Mouse (Mus musculus): ENCODE data around the gene Eloa.
A peak's percentile ranks its signal among the peaks of the same experiment; 100 is the strongest.

The Eloa gene

DNA sequence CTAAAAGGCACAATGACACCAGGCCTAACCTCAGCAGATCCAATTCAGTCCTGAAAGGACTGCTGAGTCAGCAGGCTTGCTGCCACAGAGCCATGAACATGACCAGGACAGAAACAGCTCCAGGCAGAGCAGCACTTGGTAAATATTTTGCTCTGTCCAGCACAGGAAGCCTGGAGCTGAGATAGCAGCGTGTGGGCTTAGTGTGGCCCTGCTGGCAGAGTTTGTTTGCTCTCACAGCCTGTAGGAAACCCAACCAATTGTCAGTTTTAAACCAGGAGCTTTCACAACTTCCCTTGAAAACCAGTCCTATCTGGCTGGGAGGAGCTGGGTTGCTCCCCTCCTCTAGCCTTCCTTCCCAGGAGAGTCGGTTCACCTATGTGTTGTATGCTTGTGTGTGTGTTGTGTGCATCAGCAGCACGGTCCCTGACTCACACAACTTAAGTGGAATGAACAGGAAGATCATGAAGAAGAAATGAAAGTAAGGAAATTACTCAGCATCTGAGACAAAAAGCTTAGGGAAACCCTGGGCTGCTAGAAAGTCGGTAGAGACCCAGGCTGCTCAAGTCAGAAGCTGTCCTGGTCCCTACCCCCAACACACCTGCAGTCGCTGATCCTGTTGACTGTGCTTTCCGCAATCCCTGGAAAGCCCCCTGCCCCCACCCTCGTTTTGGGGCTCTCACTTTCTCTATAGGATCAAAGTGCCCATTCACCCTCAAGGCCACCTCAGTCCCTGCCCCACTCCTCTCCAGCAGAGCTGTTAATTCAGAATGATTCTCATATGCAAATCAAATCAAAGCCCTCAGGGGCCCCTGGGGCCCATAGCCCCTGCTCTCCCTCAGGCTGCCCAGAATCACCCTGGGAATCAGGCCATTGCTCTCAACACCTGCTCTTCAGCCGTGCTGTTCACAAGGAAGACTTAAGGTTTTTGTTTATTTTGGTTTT lies 9.7 kb upstream of the Eloa start:
- DNase-seq (ENCODE audit: low spot score) = peak; percentile 76

DNA sequence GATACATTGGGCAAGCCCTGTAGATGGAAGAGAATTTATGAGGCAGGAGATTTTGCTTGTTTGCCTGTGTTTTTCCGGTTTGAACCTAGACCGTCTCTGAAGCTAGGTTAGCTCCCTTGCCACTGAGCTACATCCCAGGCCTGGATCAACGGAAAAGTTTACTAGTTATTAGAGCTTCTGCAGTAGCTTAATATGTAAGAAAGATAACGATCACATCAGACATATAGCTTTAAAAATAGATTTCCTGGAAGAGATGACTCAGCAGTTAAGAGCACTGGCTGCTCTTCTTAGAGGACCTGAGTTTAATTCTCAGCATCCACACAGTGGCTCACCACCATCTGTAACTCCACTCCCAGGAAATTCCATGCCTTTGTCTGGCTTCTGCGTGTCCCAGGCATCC lies 7.1 kb upstream of the Eloa start:
- no peak for DNase-seq (ENCODE audit: low spot score)

DNA sequence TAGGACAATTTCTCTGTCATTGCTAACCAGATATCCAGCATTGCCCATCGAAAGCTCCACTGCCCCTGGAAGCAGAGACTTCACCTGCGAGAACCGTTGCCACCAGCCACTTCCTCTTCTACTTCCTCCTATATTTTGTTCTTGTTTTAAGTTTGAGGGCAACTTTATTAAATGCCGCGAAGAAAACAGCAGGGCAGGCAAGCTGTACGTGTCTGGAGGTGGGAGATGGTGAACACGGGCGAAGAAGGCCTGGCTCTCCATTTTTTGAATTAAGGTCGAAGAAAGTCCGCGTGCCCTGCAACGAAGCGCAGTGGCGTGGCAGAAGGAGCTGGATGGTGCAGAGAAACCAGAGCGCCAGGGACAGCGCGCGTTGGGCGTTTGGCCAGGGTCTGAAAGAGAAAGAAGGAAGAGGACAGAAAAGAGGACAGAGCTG lies 6.6 kb upstream of the Eloa start:
- no peak for DNase-seq (ENCODE audit: low spot score)

DNA sequence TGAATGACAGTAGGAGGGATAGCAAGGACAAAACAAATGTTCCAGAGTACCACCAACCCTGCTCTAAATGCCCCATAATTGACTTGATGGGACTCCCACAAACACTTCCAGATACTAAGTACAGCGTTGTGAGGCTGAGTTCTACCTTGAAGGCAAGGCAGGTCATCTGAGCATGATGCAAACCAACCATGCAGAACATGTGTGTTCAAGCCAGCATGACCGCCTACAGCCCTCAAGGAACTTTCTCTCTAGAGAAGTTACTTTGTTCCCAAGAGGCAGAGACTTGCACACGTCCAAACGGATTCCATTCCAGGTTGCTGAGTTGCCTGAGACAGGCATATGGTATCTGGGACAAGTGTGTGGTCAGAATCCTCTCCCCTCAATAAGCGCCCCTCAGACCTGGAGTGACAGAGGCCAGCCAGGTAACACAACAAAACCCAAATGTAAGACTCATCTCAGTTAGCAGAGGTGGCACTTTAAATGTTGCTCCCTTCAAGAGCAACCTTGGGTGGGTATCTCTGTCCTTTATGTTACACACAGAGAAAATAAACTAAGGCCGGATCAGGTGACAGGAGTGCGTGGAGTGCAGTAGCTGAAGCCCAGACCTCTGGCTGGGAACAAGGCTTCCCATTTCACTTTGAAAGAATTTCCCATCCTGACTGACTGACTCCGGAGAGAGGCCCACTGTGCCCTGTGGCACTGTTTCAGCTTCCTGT lies 6.0 kb upstream of the Eloa start:
- DNase-seq (ENCODE audit: low spot score) = no peak

DNA sequence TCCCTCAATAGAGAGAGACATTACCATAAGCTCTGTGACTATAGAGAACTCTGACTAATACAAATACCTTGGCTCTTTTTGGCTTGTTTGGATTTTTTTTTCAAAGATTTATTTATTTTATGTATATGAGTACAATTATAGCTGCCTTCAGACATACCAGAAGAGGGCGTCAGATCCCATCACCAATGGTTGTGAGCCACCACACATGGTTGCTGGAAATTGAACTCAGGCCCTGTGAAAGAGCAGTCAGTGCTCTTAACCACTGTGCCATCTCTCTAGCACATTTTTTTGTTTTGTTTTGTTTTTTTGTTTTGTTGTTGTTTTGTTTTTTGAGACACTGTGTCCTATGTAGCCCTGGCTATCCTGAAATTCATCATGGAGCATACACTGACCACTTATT lies 3.8 kb upstream of the Eloa start:
- DNase-seq (ENCODE audit: low spot score) = no peak

DNA sequence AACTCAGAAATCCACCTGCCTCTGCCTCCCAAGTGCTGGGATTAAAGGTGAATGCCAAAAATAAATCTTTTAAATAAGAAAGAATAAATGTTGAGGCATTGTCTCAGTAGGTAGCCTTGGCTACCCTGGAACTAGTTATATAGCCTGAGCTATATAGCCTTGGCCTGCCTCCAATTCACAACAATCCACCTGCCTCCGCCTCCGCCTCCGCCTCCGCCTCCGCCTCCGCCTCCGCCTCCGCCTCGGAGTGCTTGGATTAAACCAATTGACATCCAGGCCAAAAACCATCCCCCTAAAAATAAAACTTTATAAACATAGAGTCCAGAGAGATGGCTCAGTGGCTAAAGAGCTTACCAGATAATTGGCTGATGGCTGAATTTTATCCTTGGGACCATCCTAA lies 1.4 kb upstream of the Eloa start:
- no peak for DNase-seq (ENCODE audit: low spot score)

DNA sequence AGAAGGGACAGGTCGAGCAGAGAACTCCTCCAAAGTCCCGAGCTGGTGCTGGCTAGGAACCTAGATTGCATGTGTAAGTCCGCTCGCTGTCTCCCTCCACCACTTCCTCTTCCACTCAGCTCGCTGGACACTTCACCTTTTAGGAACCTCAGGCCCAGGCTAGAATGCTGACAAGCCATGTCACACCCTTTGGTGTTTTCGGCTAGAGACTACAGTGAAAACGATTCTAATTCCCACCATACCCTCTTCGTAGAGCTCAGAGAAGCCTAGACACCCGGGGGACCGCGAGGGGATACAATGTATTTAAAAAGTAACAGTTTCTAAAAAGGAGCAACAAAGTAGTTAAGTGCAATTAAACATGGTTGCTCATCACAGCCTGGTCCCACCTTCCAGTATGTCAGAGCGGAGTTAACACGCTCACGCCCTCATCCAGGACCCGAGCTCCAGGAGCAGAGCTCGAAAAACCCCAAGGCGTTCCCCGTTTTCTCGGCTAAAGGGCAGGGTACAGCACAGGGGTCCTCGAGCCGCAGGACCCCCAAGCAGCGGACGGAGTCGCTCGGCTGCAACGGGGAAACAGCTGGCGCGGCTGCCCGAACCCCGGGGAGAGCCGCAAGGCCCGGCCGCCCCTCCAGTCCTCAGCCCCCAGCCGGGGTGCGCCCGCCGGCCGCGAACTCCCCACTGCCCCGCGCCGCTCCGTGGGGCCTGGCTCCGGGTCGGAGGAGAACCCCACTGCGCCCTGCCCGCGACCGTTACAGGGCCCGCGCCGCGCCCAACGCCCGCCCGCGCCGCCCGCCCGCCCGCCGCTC lies 617 bp downstream of the Eloa start:
- peak; percentile 51 for DNase-seq (ENCODE audit: low spot score)

DNA sequence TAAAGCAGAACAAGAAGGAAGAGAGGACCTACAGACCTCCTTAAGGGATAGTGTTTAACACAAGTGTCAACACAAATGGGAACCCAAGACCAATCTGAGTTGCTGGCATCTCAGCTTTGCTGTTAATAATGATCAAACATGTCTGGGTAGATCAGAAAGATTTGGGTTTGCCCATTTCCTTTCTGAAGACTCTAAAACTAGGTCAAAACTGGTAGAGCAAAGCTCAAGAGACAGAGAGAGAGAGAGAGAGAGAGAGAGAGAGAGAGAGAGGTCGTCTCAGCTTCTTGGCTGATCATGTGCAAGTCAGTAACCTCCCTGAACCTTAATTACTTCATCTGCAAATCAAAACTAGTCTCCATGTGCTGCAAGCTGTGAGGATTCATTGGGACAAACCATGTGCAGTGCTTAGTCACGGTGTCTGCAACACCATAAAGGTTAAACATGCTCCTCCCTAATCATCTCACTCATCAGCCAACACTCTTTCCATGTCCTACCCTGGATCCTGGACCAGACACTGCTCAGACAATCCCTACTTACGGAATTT lies 5.4 kb downstream of the Eloa start:
- no peak for DNase-seq (ENCODE audit: low spot score)

DNA sequence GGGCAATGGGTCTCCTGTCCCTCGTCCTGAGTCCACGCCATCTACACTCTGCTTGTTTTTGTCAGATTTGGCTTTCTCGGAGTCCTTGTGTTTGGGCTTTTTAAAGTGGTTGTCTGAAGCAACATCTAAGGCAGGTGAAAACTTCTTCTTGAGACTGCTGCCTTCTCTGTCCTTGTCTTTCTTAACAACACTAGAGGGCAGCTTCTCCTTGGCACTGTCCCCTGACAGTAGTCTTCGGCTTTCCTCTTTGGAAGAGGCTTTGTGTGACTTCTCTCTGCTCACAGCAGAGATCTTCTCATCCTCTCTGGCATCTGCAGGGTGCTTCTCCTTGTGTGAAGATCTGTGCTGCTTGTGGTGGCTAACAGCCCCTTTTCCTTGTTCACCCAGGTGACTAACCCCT lies 11.0 kb downstream of the Eloa start:
- no peak for DNase-seq (ENCODE audit: low spot score)

DNA sequence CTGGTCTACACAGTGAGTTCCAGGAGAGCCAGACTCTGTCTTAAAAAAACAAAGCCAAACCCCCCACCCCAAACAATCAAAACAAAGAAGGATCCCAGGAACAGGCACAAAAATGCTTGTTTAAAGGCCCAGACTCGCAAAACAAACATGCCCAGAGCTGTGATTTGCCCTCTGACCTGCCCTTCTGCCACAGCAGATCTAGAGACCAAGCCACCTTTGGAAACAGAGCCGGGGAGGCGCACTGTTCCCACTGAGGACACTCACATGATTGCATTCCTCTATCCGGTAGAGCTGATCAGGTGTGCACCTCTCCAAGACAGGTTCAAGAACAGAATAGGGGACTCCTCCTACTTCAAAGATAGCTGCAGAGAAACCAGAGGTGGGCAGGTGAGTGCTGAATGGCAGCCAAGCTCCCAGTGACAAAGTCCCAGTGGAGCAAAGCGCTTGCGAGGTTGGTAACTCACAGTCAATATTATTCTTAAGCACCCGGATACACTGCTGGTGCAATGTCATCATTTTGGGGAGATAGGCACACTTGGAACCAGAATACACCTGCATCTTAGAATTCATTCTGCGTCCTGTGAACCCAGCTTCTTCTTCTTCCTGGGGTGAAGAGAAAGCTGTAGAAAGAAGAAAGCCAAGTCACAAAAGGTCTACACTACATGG lies 12.6 kb downstream of the Eloa start:
- DNase-seq (ENCODE audit: low spot score) = peak; percentile 82

DNA sequence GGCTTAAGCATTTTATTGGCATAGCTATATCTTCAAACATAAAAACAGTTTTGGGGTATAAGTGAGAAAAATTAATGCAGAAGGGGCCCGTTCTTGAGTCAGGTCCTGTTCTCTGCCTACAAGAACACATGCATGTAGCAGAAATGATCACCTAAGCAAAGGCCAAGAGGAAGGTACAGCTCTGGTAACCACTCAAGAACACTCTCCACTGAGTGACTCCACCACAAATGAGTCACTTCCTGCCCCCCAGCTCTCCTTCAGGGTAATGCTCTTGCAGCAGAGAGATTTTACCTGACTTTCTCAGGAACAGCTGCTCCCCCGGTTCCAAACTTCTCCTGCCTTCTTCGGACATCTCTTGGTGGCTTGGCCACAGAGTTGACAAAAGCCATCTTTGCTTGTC lies 14.7 kb downstream of the Eloa start:
- no peak for DNase-seq (ENCODE audit: low spot score)

DNA sequence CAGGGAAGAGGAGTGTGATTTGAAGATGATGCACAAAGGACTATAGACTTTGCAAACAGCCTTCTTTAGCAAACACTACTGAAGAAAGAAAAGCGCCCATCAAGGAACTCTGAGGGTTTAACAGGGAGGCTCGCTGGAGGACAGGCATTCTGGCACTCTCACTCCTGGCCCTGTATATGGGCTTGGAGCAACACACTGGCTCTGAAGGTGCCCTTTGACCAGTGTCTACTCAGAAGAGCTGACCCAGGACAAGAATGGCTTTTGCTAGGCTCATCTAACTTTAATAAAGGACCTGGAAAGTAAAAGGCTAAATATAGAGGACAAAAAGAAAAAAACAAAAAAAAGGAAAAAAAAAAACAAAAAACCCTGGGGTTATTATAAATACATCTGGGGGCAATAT lies 16.6 kb downstream of the Eloa start:
- no peak for DNase-seq (ENCODE audit: low spot score)

DNA sequence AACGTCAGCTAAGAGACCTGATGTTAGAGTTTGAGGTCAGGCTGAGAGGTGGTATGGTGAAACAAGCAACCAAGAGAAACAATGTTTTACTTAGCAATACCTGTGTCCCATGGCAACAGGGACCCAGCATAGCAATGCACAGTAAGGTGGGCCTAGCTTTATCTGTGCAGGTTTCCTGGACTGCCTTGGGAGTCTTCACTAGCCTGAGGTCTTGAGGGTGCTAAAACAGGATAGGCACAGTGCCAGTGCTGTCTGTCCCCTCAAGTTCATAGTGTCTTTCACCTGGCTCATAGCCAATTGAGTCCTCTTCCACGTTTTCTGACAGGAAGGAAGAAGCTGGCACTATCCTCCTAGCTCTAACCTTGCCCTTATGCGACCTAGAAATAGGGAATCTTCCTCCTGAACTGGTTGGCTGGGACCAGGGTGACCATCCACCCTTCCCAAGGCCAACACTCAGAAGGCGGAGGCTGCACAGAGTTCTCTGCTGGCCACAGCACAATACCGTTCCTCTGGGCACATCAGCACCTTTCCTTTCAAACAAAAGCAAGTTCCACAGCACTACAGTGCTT lies 17.4 kb downstream of the Eloa start:
- DNase-seq (ENCODE audit: low spot score) = no peak

DNA sequence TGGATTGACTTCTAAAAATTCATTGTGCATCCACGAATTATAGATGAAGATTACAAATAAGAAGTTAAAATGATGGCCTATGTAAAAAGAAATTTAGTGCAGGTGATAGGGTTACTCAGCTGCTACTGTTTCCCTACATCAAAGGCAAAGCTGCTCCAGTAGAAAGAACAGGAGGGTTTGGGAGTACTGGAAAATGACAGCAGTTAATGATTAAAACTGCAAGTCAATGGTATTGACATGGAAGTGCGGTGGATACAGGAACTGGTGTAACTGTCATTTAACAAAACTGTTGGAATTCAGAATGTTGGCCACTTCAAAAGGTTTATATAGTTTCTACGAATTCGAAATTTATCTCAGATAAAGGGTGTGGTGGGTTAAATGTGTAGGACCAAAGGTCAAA lies 26.4 kb downstream of the Eloa start:
- no peak for DNase-seq (ENCODE audit: low spot score)

DNA sequence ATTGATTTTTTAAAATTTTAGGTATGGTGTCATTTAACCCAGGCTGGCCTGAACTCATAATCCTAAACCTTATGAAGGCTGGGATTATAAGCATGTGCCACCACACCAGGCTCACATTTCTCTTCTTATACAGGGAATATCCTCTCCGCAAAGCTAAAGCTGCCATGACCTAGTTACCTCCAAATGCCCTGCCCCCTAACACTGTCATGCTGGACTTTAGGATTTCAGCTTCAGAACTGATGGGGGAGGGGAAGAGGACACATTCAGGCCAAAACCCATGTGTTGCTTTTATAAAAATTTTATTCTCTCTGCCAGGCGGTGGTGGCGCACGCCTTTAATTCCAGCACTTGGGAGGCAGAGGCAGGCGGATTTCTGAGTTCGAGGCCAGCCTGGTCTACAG lies 27.6 kb downstream of the Eloa start:
- no peak for DNase-seq (ENCODE audit: low spot score)

DNA sequence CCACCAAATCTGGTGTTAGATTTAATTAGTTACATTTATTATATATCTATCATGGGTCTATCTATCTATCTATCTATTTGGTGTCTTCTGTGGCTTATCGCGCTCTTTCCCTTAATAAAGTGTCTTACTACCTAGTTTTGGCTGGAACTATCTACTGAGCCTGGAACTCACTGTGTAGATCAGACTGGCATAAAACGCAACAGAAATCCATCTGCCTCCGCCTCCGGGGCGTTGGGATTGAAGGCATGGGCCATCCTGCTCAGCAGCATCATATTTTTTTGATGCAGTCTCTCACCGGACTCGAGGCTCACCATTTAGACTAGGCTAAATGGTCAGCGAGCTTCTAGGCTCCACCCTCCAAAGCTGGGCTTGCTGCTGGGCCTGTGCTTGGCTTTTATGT lies 33.8 kb downstream of the Eloa start:
- DNase-seq (ENCODE audit: low spot score) = no peak

DNA sequence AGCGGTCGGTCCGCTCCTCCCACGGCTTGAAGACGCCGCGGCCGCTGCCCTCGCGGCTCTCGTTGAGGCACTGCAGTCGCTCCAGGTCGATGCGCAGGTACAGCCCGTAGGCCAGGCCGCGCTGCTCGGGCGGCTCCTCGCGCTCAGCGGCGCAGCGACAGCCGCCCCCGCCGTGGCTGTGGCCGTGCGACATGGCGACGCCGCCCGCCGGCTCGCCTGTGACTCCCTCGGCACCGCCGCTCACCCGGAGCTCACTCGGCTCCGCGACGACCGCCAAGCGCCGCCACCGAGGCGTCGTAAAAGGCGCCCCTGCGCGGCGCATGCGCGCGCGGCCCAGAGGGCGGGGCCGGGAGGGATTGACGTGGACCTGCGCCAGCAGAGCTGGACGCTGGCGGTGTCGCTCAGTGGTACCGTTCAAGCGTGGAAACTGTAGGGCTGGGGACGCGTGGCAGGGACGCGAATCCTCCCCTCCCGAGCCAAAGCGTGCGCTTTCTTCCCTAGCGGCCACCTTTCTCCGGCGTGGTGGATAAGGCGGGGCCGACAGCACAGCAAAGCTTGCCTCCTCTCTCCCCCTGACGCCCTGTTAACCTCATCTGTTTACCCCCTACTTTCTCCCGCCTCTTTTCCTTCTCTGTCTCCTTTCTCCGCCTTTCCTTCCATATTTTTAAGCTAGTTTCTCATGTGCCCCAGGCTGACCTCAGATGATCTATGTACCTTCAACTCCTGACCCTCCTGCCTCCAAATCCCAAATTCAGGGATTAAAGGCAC lies 34.4 kb downstream of the Eloa start, which contains the start of gene Pithd1:
TSS of gene Pithd1 (minus strand) at position 322 of the 768 bp plus-strand sequence.
- peak; percentile 93 for DNase-seq (ENCODE audit: low spot score)

DNA sequence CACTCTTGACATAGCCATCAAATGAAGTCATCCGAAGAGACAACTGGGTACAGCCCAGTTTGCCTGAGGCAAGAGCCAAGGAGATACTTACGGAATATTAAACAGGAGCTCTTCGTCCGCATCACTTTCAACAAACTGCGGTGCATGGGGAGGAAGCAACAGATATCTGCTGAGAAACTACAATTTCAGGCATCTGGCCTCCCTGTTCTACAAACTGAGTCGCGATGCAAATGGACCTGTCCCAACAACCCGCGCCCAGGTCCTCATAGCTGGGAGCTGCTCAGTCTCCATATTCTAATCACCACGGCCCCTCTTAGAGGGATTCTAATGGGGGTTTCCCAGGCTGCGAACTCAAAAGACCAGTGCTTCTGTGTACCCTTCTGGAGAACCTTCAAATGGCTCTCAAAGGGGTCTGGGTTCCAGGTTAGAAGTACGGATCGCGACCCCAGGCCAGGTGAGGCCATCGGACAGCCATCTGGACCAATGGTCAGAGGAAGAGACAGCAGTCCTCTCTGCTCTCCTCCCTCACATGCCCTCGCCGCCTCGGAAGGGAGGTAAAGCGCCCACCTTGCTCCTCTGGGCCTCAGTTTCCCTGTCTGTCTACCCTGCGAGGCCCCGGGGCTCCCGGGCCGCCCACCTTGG lies 35.1 kb downstream of the Eloa start:
- no peak for DNase-seq (ENCODE audit: low spot score)

DNA sequence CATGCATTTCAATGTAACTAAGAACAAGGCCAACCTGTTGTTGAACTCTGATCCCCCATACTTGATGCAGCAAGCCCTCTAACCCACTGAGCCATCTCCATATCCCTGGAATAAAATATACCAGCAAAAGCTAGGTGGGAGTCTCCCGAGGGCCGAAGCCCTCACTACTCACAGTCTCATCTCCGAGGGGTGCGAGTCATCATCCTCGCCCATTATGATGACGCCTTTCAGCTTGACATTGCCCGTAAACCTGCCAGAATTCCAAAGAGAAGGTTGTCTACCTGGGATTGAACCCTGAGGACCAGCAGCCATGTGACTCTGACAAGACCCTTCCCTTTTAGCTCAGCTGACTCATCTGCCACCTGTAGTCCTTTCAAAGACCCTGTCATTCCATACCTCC lies 35.8 kb downstream of the Eloa start:
- no peak for DNase-seq (ENCODE audit: low spot score)

DNA sequence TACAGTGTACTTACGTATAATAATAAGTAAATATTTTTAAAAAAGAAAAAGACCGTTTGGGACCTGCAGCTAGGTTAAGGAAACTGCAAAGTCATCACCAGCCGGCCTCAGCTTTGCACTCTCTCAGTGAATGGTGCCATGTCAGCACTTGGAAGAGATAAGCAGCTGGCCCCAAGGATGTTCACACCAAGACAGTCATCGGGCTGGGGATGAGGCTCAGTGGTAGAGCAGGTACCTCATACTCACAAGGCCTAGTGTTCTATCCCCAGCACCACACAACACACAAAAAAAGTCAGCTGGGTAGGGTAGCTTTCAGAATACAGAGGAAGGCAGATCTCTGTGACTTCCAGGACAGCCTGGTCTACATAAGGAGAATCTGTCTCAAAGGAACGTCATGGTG lies 36.4 kb downstream of the Eloa start:
- DNase-seq (ENCODE audit: low spot score) = peak; percentile 50

Measured in yolk sac, embryonic 10.5 days (tissue).